Mouse (Mus musculus): ENCODE measurements at regions not wholly inside any gene's neighbourhood (a gene's known extent, or its start where the extent isn't known, plus 50 kb on each side); places are given as distances from the start of the nearest gene placed in this dataset.

GRCm38 (mm10) chr7:73165521-73165920 is 209.8 kb upstream of the Rgma start:
- TF ChIP-seq CTCF (IDR thresholded peaks at IDR 0.05; ENCODE audit: low read depth, low read length) (no peak), POLR2A (IDR thresholded peaks at IDR 0.05; ENCODE audit: insufficient read depth, low read length) (no peak)
